Mouse (Mus musculus) induced T-regulatory cell, adult 2 months (primary cell): Measurements from ENCODE around the gene Tcl1b2.
"Not testable (repeated sequence)": the region's sequence is repeated elsewhere in the genome, so short reads cannot be mapped to it uniquely, and the experiment has no call there.

ENCODE experiments used
- DNase-seq: peaks from one replicate; pipeline ENCODE4 v3.0.0-alpha.2; 2012; ENCODE audit warnings: low read depth

Gene Tcl1b2

DNA sequence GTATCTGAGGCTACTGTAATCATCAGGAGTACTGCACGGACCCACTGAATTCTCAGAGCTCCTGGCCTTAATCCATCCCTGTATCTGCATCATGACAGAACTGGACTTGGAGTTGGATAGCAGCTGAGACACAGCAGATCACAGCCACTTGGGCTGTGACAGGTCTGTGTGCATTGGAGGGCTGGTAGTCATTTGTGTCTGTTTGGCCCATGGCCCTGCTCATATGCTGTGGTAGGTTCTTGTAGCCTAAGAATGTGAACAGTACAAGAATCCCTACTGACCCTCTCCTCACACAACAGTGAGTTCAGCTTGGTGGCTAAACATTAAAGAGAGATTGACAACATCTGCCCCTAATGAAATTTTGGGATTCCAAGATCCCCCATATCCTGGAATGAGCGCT is 27.6 kb downstream of the Tcl1b2 start:
- DNase-seq, result no peak

GRCm38 (mm10) chr12:105174318-105174717 is 28.5 kb downstream of the Tcl1b2 start:
- peak; percentile 17 for DNase-seq

DNA sequence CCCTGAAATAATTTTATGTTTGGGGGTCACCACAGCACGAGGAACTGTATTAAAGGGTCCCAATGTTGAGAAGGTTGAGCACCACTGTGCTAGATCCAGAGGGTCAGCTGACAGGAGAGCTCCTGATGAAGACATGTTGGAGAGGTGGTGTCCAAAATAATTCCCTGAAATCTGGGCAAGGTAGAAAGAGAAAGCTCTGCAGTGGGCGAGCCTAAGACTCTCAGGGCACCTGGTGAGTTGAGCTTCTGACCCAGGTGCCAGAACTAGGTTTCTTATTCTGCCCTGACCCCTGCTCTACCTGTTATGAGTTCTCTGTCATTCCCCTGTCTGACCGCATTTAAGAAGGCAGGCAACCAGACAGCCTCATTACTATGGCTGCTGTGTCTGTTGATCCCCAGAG is 30.2 kb downstream of the Tcl1b2 start, which contains the start of gene Tcl1b5:
TSS of gene Tcl1b5 (plus strand) at position 301 of the 400 bp plus-strand sequence.
- DNase-seq, result not testable (repeated sequence)

- not testable (repeated sequence) for DNase-seq
Measured at GRCm38 (mm10) chr12:105181040-105181644, 35.3 kb downstream of the Tcl1b2 start.

DNA sequence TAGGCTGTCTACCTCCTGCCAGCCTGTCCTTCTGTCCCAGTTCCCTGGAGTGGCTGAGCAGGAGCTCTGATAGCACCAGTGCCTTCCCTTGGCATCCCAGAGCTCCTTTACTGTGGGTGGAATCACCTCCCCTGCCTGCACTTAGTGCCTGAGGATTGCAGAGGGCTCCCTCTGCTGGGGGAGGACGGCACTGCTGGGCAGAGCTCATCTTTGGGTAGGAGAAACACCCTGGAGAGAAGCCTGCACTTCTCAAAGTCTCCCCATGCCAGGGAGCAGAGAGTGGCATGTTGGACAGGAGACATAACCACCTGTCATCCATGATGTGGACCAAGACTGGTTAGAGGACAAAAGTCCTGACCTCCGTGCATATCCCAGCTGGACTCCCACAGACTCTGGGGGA is 43.2 kb downstream of the Tcl1b2 start:
- not testable (repeated sequence) for DNase-seq

DNA sequence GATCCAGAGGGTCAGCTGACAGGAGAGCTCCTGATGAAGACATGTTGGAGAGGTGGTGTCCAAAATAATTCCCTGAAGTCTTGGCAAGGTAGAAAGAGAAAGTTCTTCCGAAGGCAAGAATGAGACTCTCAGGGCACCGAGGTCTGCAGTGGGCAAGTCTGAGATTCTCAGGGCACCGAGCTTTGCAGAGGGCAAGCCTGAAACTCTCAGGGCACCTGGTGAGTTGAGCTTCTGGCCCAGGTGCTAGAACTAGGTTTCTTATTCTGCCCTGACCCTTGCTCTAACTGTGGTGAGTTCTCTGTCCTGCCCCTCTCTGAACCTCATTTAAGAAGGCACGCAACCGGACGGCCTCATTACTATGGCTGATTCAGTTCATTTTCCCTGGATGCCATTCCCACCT is 44.9 kb downstream of the Tcl1b2 start, which contains the start of gene Tcl1b3:
TSS of gene Tcl1b3 (plus strand) at position 301 of the 400 bp plus-strand sequence.
- not testable (repeated sequence) for DNase-seq

DNA sequence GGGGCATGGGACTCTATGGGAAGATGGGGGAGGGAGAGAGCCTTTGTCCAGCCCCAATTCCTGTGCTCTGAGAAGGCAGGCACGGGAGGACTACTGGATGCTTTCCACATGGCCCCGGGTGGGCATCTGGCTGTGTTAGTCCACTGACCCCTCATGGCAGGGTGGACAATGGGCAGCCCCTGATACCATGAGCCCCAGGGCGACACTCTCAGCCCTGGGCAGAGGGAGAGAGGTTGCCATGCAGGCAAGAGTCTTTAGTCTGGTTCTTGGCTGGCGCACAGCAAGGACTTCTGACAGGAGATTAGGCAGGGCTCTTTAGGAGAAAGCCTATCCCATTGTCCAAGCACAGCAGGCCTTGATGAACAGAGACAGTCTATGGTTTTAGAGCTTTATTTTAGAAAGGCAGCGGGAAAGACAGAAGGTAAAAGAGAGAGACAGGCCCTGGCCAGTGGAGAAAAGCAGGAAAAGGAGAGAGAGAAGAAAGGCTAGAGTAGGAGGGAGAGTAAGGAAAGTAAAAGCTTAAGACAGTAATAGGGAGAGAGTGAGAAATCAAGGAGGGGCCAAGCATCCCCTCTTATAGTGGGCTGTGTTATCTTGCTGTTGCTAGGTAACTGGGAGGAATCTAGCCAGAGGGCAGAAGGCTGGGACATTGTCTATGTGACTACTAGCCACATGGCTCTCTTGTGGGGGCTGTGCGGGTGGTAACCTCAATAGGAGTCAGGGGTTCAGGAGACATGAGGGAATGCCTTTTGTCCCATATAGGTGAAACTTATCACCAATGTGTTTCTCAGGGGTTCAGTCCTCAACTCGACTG is 54.1 kb downstream of the Tcl1b2 start:
- DNase-seq, result not testable (repeated sequence)

GRCm38 (mm10) chr12:105201657-105202056 is 55.8 kb downstream of the Tcl1b2 start, which contains the start of gene Tcl1b4:
Tcl1b4 (plus strand) TSS chr12:105201957.
- DNase-seq, result not testable (repeated sequence)
